ENCODE assay signal across 8 mouse cellular contexts in the genomic region with DNA sequence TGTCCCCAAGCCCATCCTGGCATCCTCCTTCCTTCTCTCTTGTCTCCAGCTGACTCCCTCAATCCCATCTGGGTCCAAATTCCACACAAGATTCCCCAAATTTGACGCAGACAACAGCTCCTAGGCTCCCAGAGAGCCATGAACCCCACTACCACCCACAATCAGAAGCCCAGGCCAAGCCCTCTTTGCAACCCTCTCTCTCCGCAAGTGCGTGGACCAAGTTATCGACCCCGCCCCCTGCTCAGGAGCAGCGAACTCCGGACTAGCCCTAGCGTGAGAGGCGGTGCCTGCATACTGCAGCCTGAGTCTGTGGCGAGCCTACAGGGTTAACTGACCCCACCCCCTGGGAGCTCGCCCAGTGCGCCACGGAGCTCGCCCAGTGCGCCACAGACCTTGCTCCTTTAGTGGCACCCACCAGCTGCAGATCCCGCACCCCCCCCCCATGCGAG. TPM values are rescaled to one million over a fixed set of nuclear protein-coding genes. Genes with fewer than 3 reads are reported as not detected.
A peak's percentile ranks its signal among the peaks of the same experiment; 100 is the strongest.
DNase-seq lines count a peak whose midpoint lies in the region; ATAC-seq and TF ChIP-seq lines count a peak whose summit lies in the region.

No protein-coding gene starts in this region.

- TF ChIP-seq EP300 in heart, postnatal 0 days (IDR thresholded peaks at IDR 0.05; ENCODE audit: low read depth): no peak
- no peak for TF ChIP-seq EP300 in liver, postnatal 0 days (IDR thresholded peaks at IDR 0.05; ENCODE audit: low read depth)

- no peak for ATAC-seq in heart, postnatal 0 days (ENCODE audit: insufficient read depth, low read depth)
- ATAC-seq in forebrain, embryonic 15.5 days (replicated peaks): peak; percentile 21; the same call in 1 of the 2 replicates
- no peak for ATAC-seq in liver, postnatal 0 days

- H3K4me2 ChIP-seq in heart, postnatal 0 days (ENCODE audit: low read depth, low read length): peak overlapping the region; percentile 47; the same call in 1 of the 2 replicates
- H3K4me2 ChIP-seq in forebrain, embryonic 15.5 days (replicated peaks): peak overlapping the region; percentile 95
- H3K4me2 ChIP-seq in liver, postnatal 0 days (ENCODE audit: low read depth, low read length): no peak overlapping the region

- WGBS in heart, postnatal 0 days: 1% methylated on average over 17 of the region's 17 CpGs
- 1% methylated on average over 17 of the region's 17 CpGs for WGBS in forebrain, embryonic 15.5 days
- 3% methylated on average over 17 of the region's 17 CpGs for WGBS in liver, postnatal 0 days (ENCODE audit: insufficient replicate concordance)

- H3K27me3 ChIP-seq in heart, postnatal 0 days (ENCODE audit: control insufficient read depth, insufficient read depth, low read length): peaks cover 60% of the 10 kb centered on the region
- peaks cover 54% of the 10 kb centered on the region for H3K27me3 ChIP-seq in forebrain, embryonic 15.5 days
- peaks cover 52% of the 10 kb centered on the region for H3K27me3 ChIP-seq in liver, postnatal 0 days (ENCODE audit: insufficient read depth, low read length)

- no peaks in the 10 kb centered on the region for H3K9me3 ChIP-seq in heart, postnatal 0 days (replicated peaks; ENCODE audit: control insufficient read depth, low read length)
- no peaks in the 10 kb centered on the region for H3K9me3 ChIP-seq in forebrain, embryonic 15.5 days
- H3K9me3 ChIP-seq in liver, postnatal 0 days (ENCODE audit: low read length): no peaks in the 10 kb centered on the region

- H3K9ac ChIP-seq in heart, postnatal 0 days (replicated peaks; ENCODE audit: low read depth, low read length): no peak overlapping the region
- H3K9ac ChIP-seq in forebrain, embryonic 15.5 days (replicated peaks): no peak overlapping the region
- H3K9ac ChIP-seq in liver, postnatal 0 days (replicated peaks): no peak overlapping the region

- no peak for DNase-seq in heart, postnatal 0 days (ENCODE audit: low spot score)
- no peak for DNase-seq in heart, postnatal 14 days
- DNase-seq in cerebellum, adult 8-10 months: peak; percentile 39
- peak; percentile 18 for DNase-seq in liver, postnatal 0 days
- no peak for DNase-seq in c-Kit-positive CD71-positive TER-119-positive erythroid progenitor cells, embryonic 14.5 days (ENCODE audit: low spot score)
- DNase-seq in ovary, postnatal 10 days (ENCODE audit: low spot score): no peak
- no peak for DNase-seq in thymus, postnatal 10 days (ENCODE audit: low spot score in 2 of 2)

- H3K36me3 ChIP-seq in heart, postnatal 0 days (replicated peaks; ENCODE audit: control insufficient read depth, insufficient read depth, low read length): no peaks in the 10 kb centered on the region
- no peaks in the 10 kb centered on the region for H3K36me3 ChIP-seq in forebrain, embryonic 15.5 days
- H3K36me3 ChIP-seq in liver, postnatal 0 days (replicated peaks; ENCODE audit: insufficient read depth, low read length): no peaks in the 10 kb centered on the region

- no peak overlapping the region for H3K27ac ChIP-seq in heart, postnatal 0 days (ENCODE audit: low read depth)
- no peak overlapping the region for H3K27ac ChIP-seq in forebrain, embryonic 15.5 days (replicated peaks)
- H3K27ac ChIP-seq in liver, postnatal 0 days (ENCODE audit: low read depth): no peak overlapping the region

- no peak overlapping the region for H3K4me3 ChIP-seq in heart, postnatal 0 days (ENCODE audit: low read depth, low read length)
- H3K4me3 ChIP-seq in forebrain, embryonic 15.5 days: peak overlapping the region; percentile 51
- no peak overlapping the region for H3K4me3 ChIP-seq in liver, postnatal 0 days (ENCODE audit: low read depth, low read length)

- no peaks in the 10 kb centered on the region for H3K4me1 ChIP-seq in heart, postnatal 0 days (ENCODE audit: control insufficient read depth, insufficient read depth)
- peaks cover 34% of the 10 kb centered on the region for H3K4me1 ChIP-seq in forebrain, embryonic 15.5 days
- H3K4me1 ChIP-seq in liver, postnatal 0 days (ENCODE audit: insufficient read depth): no peaks in the 10 kb centered on the region

- intact Hi-C loops in heart, postnatal 14 days (cut with DNase I): loop anchor here (5.0 kb wide), 1 partner anchor 985 kb away; no protein-coding TSS in a partner anchor

- no peak for TF ChIP-seq CTCF in heart, postnatal 0 days (IDR thresholded peaks at IDR 0.05; ENCODE audit: low read depth)
- TF ChIP-seq CTCF in liver, postnatal 0 days (IDR thresholded peaks at IDR 0.05; ENCODE audit: low read depth): no peak

RNA-seq across cellular contexts. Expression of a gene that starts 2.6 kb away (rescaled TPM):
- total RNA-seq in heart, postnatal 0 days (2014; rRNA removed; ENCODE audit: low replicate concordance): 0.27 and 0.38 TPM in 2 replicates
- 0.05 and 0.15 TPM in 2 replicates for polyA plus RNA-seq in heart, postnatal 0 days (2015; fragmentation: Nextera tagmentation; extraction: Ambion mirVana)
- under 1 TPM; 0.10 to 0.17 TPM for total RNA-seq in heart, postnatal 14 days (2021)
- 2.2 TPM in 2 replicates for polyA plus RNA-seq in forebrain, embryonic 15.5 days (2015; fragmentation: Nextera tagmentation; extraction: Ambion mirVana)
- not detected in 2 replicates for polyA plus RNA-seq in liver, postnatal 0 days (2015; fragmentation: Nextera tagmentation; extraction: Ambion mirVana)

Comparison
In these comparisons a context has a peak if more than half of its experiments do, and no peak if none do; other contexts are left out.
1. DNase-seq: peak in cerebellum, adult 8-10 months (single experiment) and liver, postnatal 0 days (single experiment); none in heart, postnatal 0 days (single experiment), heart, postnatal 14 days (0 of 2), c-Kit-positive CD71-positive TER-119-positive erythroid progenitor cells, embryonic 14.5 days (single experiment), ovary, postnatal 10 days (single experiment) and thymus, postnatal 10 days (0 of 2).